Mouse (Mus musculus) testis, adult 2 months (tissue): Measurements from ENCODE around the gene Vwa5b1.

Experiments
- CTCF ChIP-seq: fragments of 200-500 bp; IDR thresholded peaks from 2 replicates; pipeline ENCODE4 v1.5.1; 2012; ENCODE audit warnings: low read depth, mild to moderate bottlenecking, inconsistent platforms, low read length, moderate library complexity; ENCODE audit not compliant: control insufficient read depth, insufficient read depth, insufficient replicate concordance
- POLR2A ChIP-seq: fragments of 200-500 bp; IDR thresholded peaks from 2 replicates; pipeline ENCODE4 v1.6.1; 2012; ENCODE audit warnings: low read depth, mild to moderate bottlenecking, inconsistent platforms, low read length, moderate library complexity; ENCODE audit not compliant: control insufficient read depth

GRCm38 (mm10) chr4:138574800-138575606 is 60.7 kb downstream of the Vwa5b1 start:
- TF ChIP-seq POLR2A (no peak), CTCF (no peak)
